Mouse (Mus musculus) cerebellum, adult (tissue): Measurements from ENCODE around the gene Adgrv1.
"Not testable (repeated sequence)": the region's sequence is repeated elsewhere in the genome, so short reads cannot be mapped to it uniquely, and the experiment has no call there.

Experiments
- ATAC-seq: cut with Nextera tagmentation; 2 replicates; pipeline ENCODE4 v1.9.2; 2017; ENCODE audit warnings: mild to moderate bottlenecking, moderate library complexity, mixed read lengths; ENCODE audit not compliant: insufficient number of reproducible peaks, low FRiP score, low TSS enrichment

Adgrv1 gene

GRCm38 (mm10) chr13:81270396-81270795 is 362.6 kb downstream of the Adgrv1 start:
- ATAC-seq: no peak

- no peak for ATAC-seq
Measured at GRCm38 (mm10) chr13:81269056-81269455, 363.9 kb downstream of the Adgrv1 start.

- not testable (repeated sequence) for ATAC-seq
Measured at GRCm38 (mm10) chr13:81267489-81267888, 365.5 kb downstream of the Adgrv1 start.

- ATAC-seq: no peak
Measured at GRCm38 (mm10) chr13:81264465-81264864, 368.5 kb downstream of the Adgrv1 start.

GRCm38 (mm10) chr13:81241181-81241580 is 391.8 kb downstream of the Adgrv1 start:
- ATAC-seq: no peak

- no peak for ATAC-seq
Measured at GRCm38 (mm10) chr13:81239836-81240235, 393.1 kb downstream of the Adgrv1 start.

- no peak for ATAC-seq
Measured at GRCm38 (mm10) chr13:81239427-81239826, 393.5 kb downstream of the Adgrv1 start.

GRCm38 (mm10) chr13:81238855-81239254 is 394.1 kb downstream of the Adgrv1 start:
- ATAC-seq: no peak

GRCm38 (mm10) chr13:81237947-81238346 is 395.0 kb downstream of the Adgrv1 start:
- ATAC-seq: no peak

GRCm38 (mm10) chr13:81236758-81237395 is 396.1 kb downstream of the Adgrv1 start:
- ATAC-seq: no peak

GRCm38 (mm10) chr13:81234031-81234430 is 398.9 kb downstream of the Adgrv1 start:
- ATAC-seq: no peak

GRCm38 (mm10) chr13:81232839-81233238 is 400.1 kb downstream of the Adgrv1 start:
- ATAC-seq: no peak

GRCm38 (mm10) chr13:81230161-81230560 is 402.8 kb downstream of the Adgrv1 start:
- no peak for ATAC-seq

GRCm38 (mm10) chr13:81223768-81224167 is 409.2 kb downstream of the Adgrv1 start:
- no peak for ATAC-seq

- no peak for ATAC-seq
Measured at GRCm38 (mm10) chr13:81222377-81222776, 410.6 kb downstream of the Adgrv1 start.

GRCm38 (mm10) chr13:81211436-81211835 is 421.5 kb downstream of the Adgrv1 start:
- no peak for ATAC-seq

- no peak for ATAC-seq
Measured at GRCm38 (mm10) chr13:81210516-81210915, 422.4 kb downstream of the Adgrv1 start.

GRCm38 (mm10) chr13:81209815-81210214 is 423.1 kb downstream of the Adgrv1 start:
- no peak for ATAC-seq

- ATAC-seq: no peak
Measured at GRCm38 (mm10) chr13:81208106-81208613, 424.8 kb downstream of the Adgrv1 start.

- ATAC-seq: no peak
Measured at GRCm38 (mm10) chr13:81181966-81182908, 450.7 kb downstream of the Adgrv1 start.

GRCm38 (mm10) chr13:81181459-81181858 is 451.5 kb downstream of the Adgrv1 start:
- ATAC-seq: no peak
